Mouse (Mus musculus): ENCODE results near the gene Tnfrsf26. TPM values are rescaled to one million over a fixed set of nuclear protein-coding genes. Genes with fewer than 3 reads are reported as not detected.
A peak's percentile ranks its signal among the peaks of the same experiment; 100 is the strongest.

Tnfrsf26 gene
- polyA plus RNA-seq, 1 experiment from 2014 or later = 0.27 TPM

DNA sequence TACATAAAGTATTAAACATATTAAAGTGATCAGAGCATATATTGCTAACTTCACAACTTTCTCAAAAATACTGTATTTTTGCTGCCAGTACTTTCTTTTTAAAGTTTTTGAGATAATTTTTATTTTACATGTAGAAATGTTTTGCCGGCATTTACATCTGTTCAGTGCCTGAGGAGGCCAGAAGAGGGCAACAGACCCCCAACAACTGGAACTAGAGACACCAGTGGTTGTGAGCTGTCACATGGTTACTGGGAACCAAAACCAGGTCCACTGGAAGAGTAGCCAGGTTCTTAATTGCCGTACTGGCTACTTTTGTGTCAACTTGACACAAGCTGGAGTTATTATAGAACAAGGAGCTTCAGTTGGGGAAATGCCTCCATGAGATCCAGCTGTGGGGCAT is 26.8 kb downstream of the Tnfrsf26 start:
- Histone ChIP-seq H3K27ac (ENCODE audit: low read depth, low read length) (no peak overlapping the region), H3K4me2 (replicated peaks; ENCODE audit: low read depth) (no peak overlapping the region), H3K4me1 (replicated peaks; ENCODE audit: control insufficient read depth, insufficient read depth, low read length) (peaks cover 3% of the 10 kb centered on the region; the same call in 1 of the 2 replicates), H3K36me3 (ENCODE audit: control insufficient read depth, insufficient read depth) (peaks cover under 1% of the 10 kb centered on the region; the same call in 1 of the 2 replicates), H3K4me3 (ENCODE audit: low read depth, low read length) (no peak overlapping the region), H3K9ac (ENCODE audit: low read depth, low read length) (no peak overlapping the region), H3K27me3 (replicated peaks; ENCODE audit: control insufficient read depth, insufficient read depth, low read length) (no peaks in the 10 kb centered on the region), H3K9me3 (ENCODE audit: control insufficient read depth) (no peaks in the 10 kb centered on the region)
- ATAC-seq = no peak
- peak; percentile 47 for TF ChIP-seq CTCF (IDR thresholded peaks at IDR 0.05; ENCODE audit: low read depth)
- 83% methylated on average over 2 of the region's 2 CpGs for WGBS

DNA sequence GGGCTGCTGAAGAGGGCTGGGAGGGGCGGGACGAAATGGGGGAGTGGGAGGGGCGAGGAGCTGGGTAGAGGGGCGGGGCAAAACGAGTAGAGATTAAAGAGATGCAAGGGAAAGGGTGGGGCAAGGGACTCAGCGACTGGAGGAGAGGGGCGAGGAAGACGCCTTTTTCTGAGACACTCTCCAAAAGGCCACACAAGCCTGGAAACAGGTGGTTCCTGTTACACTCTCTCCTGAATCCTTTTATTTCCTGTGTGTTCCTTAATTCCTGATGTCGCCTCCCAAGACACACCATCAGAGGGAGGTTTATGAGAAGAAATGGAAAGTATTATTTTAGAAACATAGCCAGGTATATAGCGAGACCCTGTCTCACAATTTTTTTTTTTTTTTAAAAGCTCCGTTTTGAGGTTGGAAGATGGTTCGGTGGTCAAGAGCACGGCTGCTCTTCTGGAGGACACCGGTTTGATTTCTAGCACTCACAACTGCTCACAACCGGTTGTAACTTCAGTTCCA is 28.2 kb downstream of the Tnfrsf26 start:
- Histone ChIP-seq H3K9me3 (ENCODE audit: control insufficient read depth) (no peaks in the 10 kb centered on the region), H3K4me2 (replicated peaks; ENCODE audit: low read depth) (peak overlapping the region; percentile 88), H3K9ac (ENCODE audit: low read depth, low read length) (no peak overlapping the region), H3K4me1 (replicated peaks; ENCODE audit: control insufficient read depth, insufficient read depth, low read length) (peaks cover 5% of the 10 kb centered on the region), H3K4me3 (ENCODE audit: low read depth, low read length) (peak overlapping the region; percentile 93), H3K27me3 (replicated peaks; ENCODE audit: control insufficient read depth, insufficient read depth, low read length) (no peaks in the 10 kb centered on the region), H3K36me3 (ENCODE audit: control insufficient read depth, insufficient read depth) (peaks cover 8% of the 10 kb centered on the region; the same call in 1 of the 2 replicates), H3K27ac (ENCODE audit: low read depth, low read length) (no peak overlapping the region)
- WGBS = 8% methylated on average over 12 of the region's 15 CpGs
- TF ChIP-seq CTCF (IDR thresholded peaks at IDR 0.05; ENCODE audit: low read depth) = no peak
- ATAC-seq = no peak

- Histone ChIP-seq H3K27me3 (replicated peaks; ENCODE audit: control insufficient read depth, insufficient read depth, low read length) (no peaks in the 10 kb centered on the region), H3K4me2 (replicated peaks; ENCODE audit: low read depth) (peak within 1 kb of the TSS; percentile 88), H3K9ac (ENCODE audit: low read depth, low read length) (peak within 1 kb of the TSS; percentile 86), H3K4me1 (replicated peaks; ENCODE audit: control insufficient read depth, insufficient read depth, low read length) (peaks cover 7% of the 10 kb centered on the region), H3K36me3 (ENCODE audit: control insufficient read depth, insufficient read depth) (peaks cover 8% of the 10 kb centered on the region; the same call in 1 of the 2 replicates), H3K9me3 (ENCODE audit: control insufficient read depth) (no peaks in the 10 kb centered on the region), H3K27ac (ENCODE audit: low read depth, low read length) (no peak within 1 kb of the TSS), H3K4me3 (ENCODE audit: low read depth, low read length) (peak within 1 kb of the TSS; percentile 93)
- 1% methylated on average over 35 of the region's 35 CpGs for WGBS
- peak; percentile 97 for ATAC-seq
- TF ChIP-seq CTCF (IDR thresholded peaks at IDR 0.05; ENCODE audit: low read depth) = no peak
Measured at GRCm38 (mm10) chr7:143599428-143600230, 28.9 kb downstream of the Tnfrsf26 start, which contains the start of gene Cars. TSS of gene Cars (minus strand) at chr7:143600090.

DNA sequence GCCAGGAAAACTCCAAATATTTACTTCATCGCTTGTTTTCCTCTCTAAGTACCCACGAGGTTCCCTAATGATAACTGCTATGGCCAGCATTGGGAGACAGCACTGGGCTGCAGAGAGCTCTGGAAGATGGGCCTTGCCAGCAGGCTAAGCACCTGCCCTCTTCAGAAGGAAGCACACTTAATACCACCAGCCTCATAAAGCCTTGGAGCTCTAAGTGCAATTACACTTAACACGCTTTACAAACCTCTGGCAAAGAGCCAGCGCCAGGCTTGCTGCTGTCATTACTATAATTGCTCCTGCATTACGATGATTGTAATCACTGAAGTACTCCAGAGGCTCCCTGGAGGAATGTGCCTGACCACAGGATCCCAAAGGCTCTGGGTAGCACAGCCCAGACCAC is 33.7 kb downstream of the Tnfrsf26 start:
- 27% methylated on average over 5 of the region's 5 CpGs for WGBS
- Histone ChIP-seq H3K9me3 (ENCODE audit: control insufficient read depth) (no peaks in the 10 kb centered on the region), H3K4me2 (replicated peaks; ENCODE audit: low read depth) (no peak overlapping the region), H3K9ac (ENCODE audit: low read depth, low read length) (no peak overlapping the region), H3K27me3 (replicated peaks; ENCODE audit: control insufficient read depth, insufficient read depth, low read length) (no peaks in the 10 kb centered on the region), H3K4me3 (ENCODE audit: low read depth, low read length) (no peak overlapping the region), H3K27ac (ENCODE audit: low read depth, low read length) (no peak overlapping the region; the same call in 1 of the 2 replicates), H3K4me1 (replicated peaks; ENCODE audit: control insufficient read depth, insufficient read depth, low read length) (peaks cover 7% of the 10 kb centered on the region), H3K36me3 (ENCODE audit: control insufficient read depth, insufficient read depth) (peaks cover 22% of the 10 kb centered on the region; the same call in 1 of the 2 replicates)
- peak; percentile 77 for ATAC-seq
- TF ChIP-seq CTCF (IDR thresholded peaks at IDR 0.05; ENCODE audit: low read depth) = no peak; the same call in 1 of the 2 replicates

- Histone ChIP-seq H3K27ac (ENCODE audit: low read depth, low read length) (no peak overlapping the region), H3K4me3 (ENCODE audit: low read depth, low read length) (no peak overlapping the region), H3K9ac (ENCODE audit: low read depth, low read length) (no peak overlapping the region), H3K36me3 (ENCODE audit: control insufficient read depth, insufficient read depth) (peaks cover 41% of the 10 kb centered on the region), H3K27me3 (replicated peaks; ENCODE audit: control insufficient read depth, insufficient read depth, low read length) (no peaks in the 10 kb centered on the region), H3K4me1 (replicated peaks; ENCODE audit: control insufficient read depth, insufficient read depth, low read length) (peaks cover 4% of the 10 kb centered on the region; the same call in 1 of the 2 replicates), H3K4me2 (replicated peaks; ENCODE audit: low read depth) (no peak overlapping the region), H3K9me3 (ENCODE audit: control insufficient read depth) (no peaks in the 10 kb centered on the region)
- 86% methylated on average over 10 of the region's 10 CpGs for WGBS
- ATAC-seq = no peak
- no peak for TF ChIP-seq CTCF (IDR thresholded peaks at IDR 0.05; ENCODE audit: low read depth)
Measured at GRCm38 (mm10) chr7:143592255-143592654, 36.3 kb downstream of the Tnfrsf26 start.

- H3K9ac ChIP-seq (ENCODE audit: low read depth, low read length) = no peak overlapping the region
- WGBS = 94% methylated on average over 4 of the region's 4 CpGs
- H3K27ac ChIP-seq (ENCODE audit: low read depth, low read length) = no peak overlapping the region
- no peak for TF ChIP-seq CTCF (IDR thresholded peaks at IDR 0.05; ENCODE audit: low read depth)
- no peaks in the 10 kb centered on the region for H3K4me1 ChIP-seq (replicated peaks; ENCODE audit: control insufficient read depth, insufficient read depth, low read length)
- H3K36me3 ChIP-seq (ENCODE audit: control insufficient read depth, insufficient read depth) = peaks cover 70% of the 10 kb centered on the region
- no peak for ATAC-seq
- H3K4me2 ChIP-seq (replicated peaks; ENCODE audit: low read depth) = no peak overlapping the region
- no peak overlapping the region for H3K4me3 ChIP-seq (ENCODE audit: low read depth, low read length)
- no peaks in the 10 kb centered on the region for H3K27me3 ChIP-seq (replicated peaks; ENCODE audit: control insufficient read depth, insufficient read depth, low read length)
- no peaks in the 10 kb centered on the region for H3K9me3 ChIP-seq (ENCODE audit: control insufficient read depth)
Measured at GRCm38 (mm10) chr7:143588006-143588405, 40.5 kb downstream of the Tnfrsf26 start.
